Mouse (Mus musculus) cerebellum, adult 2 months (tissue): ENCODE results near the gene Entpd3.

Source experiments
- CTCF ChIP-seq: fragments of 200-500 bp; IDR thresholded peaks from 2 replicates; pipeline ENCODE4 v1.5.1; 2011; ENCODE audit warnings: low read depth, mild to moderate bottlenecking, control low read depth, low read length, moderate library complexity, borderline replicate concordance; ENCODE audit not compliant: insufficient read depth
- POLR2A ChIP-seq: fragments of 200-500 bp; IDR thresholded peaks from 2 replicates; pipeline ENCODE4 v1.6.1; 2011; ENCODE audit warnings: low read length, control low read depth, borderline replicate concordance; ENCODE audit not compliant: insufficient read depth

- TF ChIP-seq CTCF (no peak), POLR2A (no peak)
Measured at GRCm38 (mm10) chr9:120541411-120541810, 1.8 kb downstream of the Entpd3 start.
